Mouse (Mus musculus) C2C12 (cell line): ENCODE measurements around the gene Mmrn2.

Source experiments
- CEBPB ChIP-seq: IDR thresholded peaks from one replicate; pipeline ENCODE4 v1.6.1; 2011; ENCODE audit warnings: low read depth, mild to moderate bottlenecking, control low read depth, moderate library complexity
- CTCF ChIP-seq: IDR thresholded peaks from one replicate; pipeline ENCODE4 v1.5.1; 2011; ENCODE audit not compliant: control insufficient read depth, insufficient read depth, insufficient read length
- MAX ChIP-seq: IDR thresholded peaks from one replicate; pipeline ENCODE4 v1.6.1; 2011; ENCODE audit warnings: mild to moderate bottlenecking, control low read depth
- MYOD1 ChIP-seq: IDR thresholded peaks from one replicate; pipeline ENCODE4 v1.6.1; 2011; ENCODE audit warnings: low read depth; ENCODE audit not compliant: control insufficient read depth, insufficient read length
- MYOG ChIP-seq: IDR thresholded peaks from one replicate; pipeline ENCODE4 v1.6.1; 2011; ENCODE audit not compliant: control insufficient read depth, insufficient read length; ENCODE audit errors: extremely low read depth
- USF1 ChIP-seq: IDR thresholded peaks from one replicate; pipeline ENCODE4 v1.6.1; 2011; ENCODE audit warnings: low read depth, mild to moderate bottlenecking, control low read depth, moderate library complexity

- no peak for TF ChIP-seq CTCF
- TF ChIP-seq MYOG, result no peak
- no peak for TF ChIP-seq MAX
- no peak for TF ChIP-seq USF1
- TF ChIP-seq CEBPB, result no peak
- no peak for TF ChIP-seq MYOD1
These were observed 33.3 kb upstream of the Mmrn2 start for GRCm38 (mm10) chr14:34341993-34342392.
